15 mouse cellular contexts compared by ENCODE assay signal in genomic region chr15:101537864-101538579, GRCm38 (mm10). TPM values are rescaled to one million over a fixed set of nuclear protein-coding genes. Genes with fewer than 3 reads are reported as not detected.
DNase-seq lines count a peak whose midpoint lies in the region; ATAC-seq lines count a peak whose summit lies in the region.
"Had no signal": no experiment of that assay in that cellular context is flagged by ENCODE, and none has a peak within 500 bp of the region (broad histone marks: within the 10 kb centered on the region; RNA-seq: fewer than 3 reads in every experiment).

No protein-coding gene starts in this region.

- peak; percentile 3 for DNase-seq in CD4-positive, CD25-positive, alpha-beta regulatory T cell, adult 2 months (ENCODE audit: low read depth, low spot score)
- DNase-seq in kidney, postnatal 14 days: peak; percentile 11
- DNase-seq in urinary bladder, postnatal 14 days (ENCODE audit: low spot score): peak; percentile 20
- no peak for DNase-seq in urinary bladder, adult 2 months (ENCODE audit: low spot score)
- no peak for DNase-seq in layer of hippocampus, postnatal 10 days (ENCODE audit: low spot score in 2 of 2)
- no peak for DNase-seq in right cerebral cortex, postnatal 4 days
- DNase-seq: cerebellum, postnatal 36 days; midbrain, embryonic 14.5 days had no signal

- H3K4me3 ChIP-seq in kidney, embryonic 14.5 days (ENCODE audit: low read length): no peak overlapping the region
- H3K4me3 ChIP-seq: hindbrain, embryonic 12.5 days; lung, embryonic 15.5 days had no signal

- no peak overlapping the region for H3K27ac ChIP-seq in kidney, embryonic 14.5 days (ENCODE audit: low read depth, low read length)
- H3K27ac ChIP-seq: hindbrain, embryonic 12.5 days; lung, embryonic 15.5 days had no signal

- no peak overlapping the region for H3K4me2 ChIP-seq in kidney, embryonic 14.5 days (replicated peaks; ENCODE audit: low read depth, low read length)
- H3K4me2 ChIP-seq: heart, embryonic 11.5 days; hindbrain, embryonic 12.5 days; lung, embryonic 15.5 days had no signal

- H3K4me1 ChIP-seq in kidney, embryonic 14.5 days (ENCODE audit: control insufficient read depth, insufficient read depth, low read length): peaks cover 16% of the 10 kb centered on the region

- H3K9ac ChIP-seq in kidney, embryonic 14.5 days (ENCODE audit: low read depth, low read length): no peak overlapping the region
- H3K9ac ChIP-seq: hindbrain, embryonic 12.5 days; lung, embryonic 15.5 days had no signal

- no peaks in the 10 kb centered on the region for H3K9me3 ChIP-seq in kidney, embryonic 14.5 days (ENCODE audit: control insufficient read depth, low read length)
- H3K9me3 ChIP-seq: hindbrain, embryonic 12.5 days; lung, embryonic 15.5 days had no signal

- no peak for ATAC-seq in CD4-positive, CD25-positive, alpha-beta regulatory T cell, adult 4 months
- ATAC-seq in kidney, embryonic 14.5 days (ENCODE audit: low FRiP score, low TSS enrichment): no peak; the same call in 1 of the 2 replicates

- no peaks in the 10 kb centered on the region for H3K36me3 ChIP-seq in kidney, embryonic 14.5 days (ENCODE audit: control insufficient read depth, insufficient read depth, low read length)
- H3K36me3 ChIP-seq: hindbrain, embryonic 12.5 days; lung, embryonic 15.5 days had no signal

- H3K27me3 ChIP-seq in kidney, embryonic 14.5 days (ENCODE audit: control insufficient read depth, insufficient read depth, low read length): no peaks in the 10 kb centered on the region
- H3K27me3 ChIP-seq: hindbrain, embryonic 12.5 days; lung, embryonic 15.5 days had no signal

- WGBS in kidney, embryonic 14.5 days: 34% methylated on average over 7 of the region's 7 CpGs

RNA-seq across cellular contexts. Expression of gene Krt84, which starts 5.4 kb away (rescaled TPM):
- not detected for polyA plus RNA-seq in CD4-positive, CD25-positive, alpha-beta regulatory T cell, adult 4 months (2017; shearing (Covaris generic))
- not detected in 2 replicates for polyA plus RNA-seq in kidney, embryonic 14.5 days (2014; fragmentation: Nextera tagmentation; extraction: Ambion mirVana)
- not detected in 2 replicates for polyA plus RNA-seq in urinary bladder, adult 2 months (2012; rRNA removed)
- not detected for total RNA-seq in layer of hippocampus, postnatal 10 days (2021)
- total RNA-seq: left cerebral cortex, postnatal 10 days had no signal
- polyA plus RNA-seq: heart, embryonic 11.5 days; hindbrain, embryonic 12.5 days; lung, embryonic 15.5 days; midbrain, embryonic 14.5 days; testis, adult 2 months had no signal

RNA-seq across cellular contexts. Expression of gene Krt82, which starts 12.4 kb away (rescaled TPM):
- polyA plus RNA-seq in CD4-positive, CD25-positive, alpha-beta regulatory T cell, adult 4 months (2017; shearing (Covaris generic)): not detected
- polyA plus RNA-seq in kidney, embryonic 14.5 days (2014; fragmentation: Nextera tagmentation; extraction: Ambion mirVana): not detected in 2 replicates
- not detected in 2 replicates for polyA plus RNA-seq in urinary bladder, adult 2 months (2012; rRNA removed)
- total RNA-seq in layer of hippocampus, postnatal 10 days (2021): not detected
- total RNA-seq: left cerebral cortex, postnatal 10 days had no signal
- polyA plus RNA-seq: heart, embryonic 11.5 days; hindbrain, embryonic 12.5 days; lung, embryonic 15.5 days; midbrain, embryonic 14.5 days; testis, adult 2 months had no signal

RNA-seq across cellular contexts. Expression of gene Gm49425, which starts 21.0 kb away (rescaled TPM):
- not detected for polyA plus RNA-seq in CD4-positive, CD25-positive, alpha-beta regulatory T cell, adult 4 months (2017; shearing (Covaris generic))
- not detected in 2 replicates for polyA plus RNA-seq in kidney, embryonic 14.5 days (2014; fragmentation: Nextera tagmentation; extraction: Ambion mirVana)
- polyA plus RNA-seq in urinary bladder, adult 2 months (2012; rRNA removed): not detected in 2 replicates
- total RNA-seq in layer of hippocampus, postnatal 10 days (2021): not detected
- total RNA-seq: left cerebral cortex, postnatal 10 days had no signal
- polyA plus RNA-seq: heart, embryonic 11.5 days; hindbrain, embryonic 12.5 days; lung, embryonic 15.5 days; midbrain, embryonic 14.5 days; testis, adult 2 months had no signal

RNA-seq across cellular contexts. Expression of gene Krt90, which starts 24.7 kb away (rescaled TPM):
- polyA plus RNA-seq in CD4-positive, CD25-positive, alpha-beta regulatory T cell, adult 4 months (2017; shearing (Covaris generic)): not detected
- 0.17 and 0.22 TPM in 2 replicates for polyA plus RNA-seq in kidney, embryonic 14.5 days (2014; fragmentation: Nextera tagmentation; extraction: Ambion mirVana)
- not detected in 2 replicates for polyA plus RNA-seq in urinary bladder, adult 2 months (2012; rRNA removed)
- total RNA-seq in layer of hippocampus, postnatal 10 days (2021): under 1 TPM in 1 of 2 experiments, not detected in 1; 0.25 TPM
- total RNA-seq: left cerebral cortex, postnatal 10 days had no signal
- polyA plus RNA-seq: testis, adult 2 months had no signal

RNA-seq across cellular contexts. Expression of gene Krt75, which starts 35.7 kb away (rescaled TPM):
- polyA plus RNA-seq in CD4-positive, CD25-positive, alpha-beta regulatory T cell, adult 4 months (2017; shearing (Covaris generic)): not detected
- polyA plus RNA-seq in kidney, embryonic 14.5 days (2014; fragmentation: Nextera tagmentation; extraction: Ambion mirVana): 0.11 and 0.23 TPM in 2 replicates
- polyA plus RNA-seq in urinary bladder, adult 2 months (2012; rRNA removed): not detected in 2 replicates
- under 1 TPM in 1 of 2 experiments, not detected in 1; 0.13 TPM for total RNA-seq in layer of hippocampus, postnatal 10 days (2021)
- total RNA-seq: left cerebral cortex, postnatal 10 days had no signal
- polyA plus RNA-seq: heart, embryonic 11.5 days had no signal

Comparison
In these comparisons a context has a peak if more than half of its experiments do, and no peak if none do; other contexts are left out.
1. DNase-seq: peak in CD4-positive, CD25-positive, alpha-beta regulatory T cell, adult 2 months (single experiment), kidney, postnatal 14 days (single experiment) and urinary bladder, postnatal 14 days (single experiment); none in urinary bladder, adult 2 months (single experiment), layer of hippocampus, postnatal 10 days (0 of 2) and right cerebral cortex, postnatal 4 days (single experiment).